Comparison of ENCODE assay signal across 11 mouse cellular contexts in the genomic region with DNA sequence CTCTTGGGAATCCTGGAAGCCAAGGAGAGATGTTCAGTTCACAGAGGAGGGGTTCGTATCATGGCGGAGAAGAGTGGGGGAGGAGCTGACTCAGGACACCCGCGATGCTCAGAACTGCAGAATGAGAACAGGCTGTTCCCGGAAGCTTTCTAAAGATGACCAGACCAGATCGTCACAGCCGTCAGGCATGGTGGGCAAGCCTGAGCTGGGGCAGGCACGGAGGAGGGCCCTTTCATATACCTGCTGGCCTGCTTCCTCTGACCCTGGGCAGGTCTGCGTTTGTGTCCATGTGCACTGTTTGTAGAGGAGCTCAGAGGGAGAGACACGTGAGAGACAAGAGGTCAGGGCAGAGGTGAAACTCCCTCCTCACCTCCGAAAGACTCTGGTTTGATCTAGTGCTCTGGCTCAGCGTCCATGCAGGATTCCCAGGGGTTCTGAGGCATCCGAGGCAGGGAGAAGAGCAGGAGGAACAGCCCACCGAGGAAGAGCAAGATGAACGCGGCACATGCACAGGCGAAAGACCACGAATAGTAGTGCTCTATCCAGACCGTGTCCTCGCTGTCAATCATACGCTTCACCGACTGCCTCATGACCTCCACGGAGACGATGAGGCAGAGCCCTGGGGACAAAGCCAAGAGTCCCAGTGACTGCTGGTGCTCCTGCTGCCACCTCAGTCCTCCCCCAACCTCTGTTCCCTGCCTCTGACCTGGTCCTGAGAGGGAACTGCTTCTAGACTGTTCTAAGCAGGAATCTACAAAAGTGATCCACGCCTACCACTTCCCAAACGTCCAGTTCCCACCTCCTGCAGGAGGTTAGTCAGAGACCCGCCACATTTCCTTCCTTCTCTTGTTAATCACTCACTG. TPM values are rescaled to one million over a fixed set of nuclear protein-coding genes. Genes with fewer than 3 reads are reported as not detected.
A peak's percentile ranks its signal among the peaks of the same experiment; 100 is the strongest.
DNase-seq lines count a peak whose midpoint lies in the region.
"Had no signal": no experiment of that assay in that cellular context is flagged by ENCODE, and none has a peak within 500 bp of the region (broad histone marks: within the 10 kb centered on the region; RNA-seq: fewer than 3 reads in every experiment).

No protein-coding gene starts in this region.

- peak; percentile 26 to 55 for DNase-seq in adrenal gland, adult (ENCODE audit: inconsistent age in 2 of 2, low spot score in 1 of 2)
- no peak for DNase-seq in adrenal gland, adult 18-20 months (ENCODE audit: low spot score in 2 of 2)
- peak; percentile 13 for DNase-seq in left cerebral cortex, postnatal 4 days
- no peak for DNase-seq in left cerebral cortex, adult 11 months (ENCODE audit: low spot score)
- DNase-seq in heart, postnatal 10 days = peak; percentile 12 to 14
- DNase-seq in kidney, postnatal 25 days = peak; percentile 29 to 61
- DNase-seq in ovary, postnatal 10 days (ENCODE audit: low spot score) = no peak
- no peak for DNase-seq in layer of hippocampus, adult 11-12 months (ENCODE audit: low spot score)
- DNase-seq: right cerebral cortex, postnatal 25 days had no signal

- intact Hi-C loops in left cerebral cortex, postnatal 4 days (cut with DNase I) = no loop called here
- intact Hi-C loops in heart, postnatal 10 days (cut with DNase I) = no loop called here

RNA-seq across cellular contexts. Expression of a gene that starts 12.8 kb away (rescaled TPM):
- total RNA-seq in adrenal gland, adult 18-20 months (2021) = under 1 TPM in 1 of 2 experiments, not detected in 1; 0.22 TPM
- 1 to 10 TPM in 1 of 2 experiments, under 1 TPM in 1; 0.82 to 1.5 TPM for total RNA-seq in left cerebral cortex, postnatal 4 days (2021)
- total RNA-seq in heart, postnatal 10 days (2021) = not detected
- total RNA-seq: layer of hippocampus, adult 18-20 months; megakaryocyte progenitor cell, adult 5-6 weeks had no signal

Comparison
In these comparisons a context has a peak if more than half of its experiments do, and no peak if none do; other contexts are left out.
1. DNase-seq: peak in adrenal gland, adult (2 of 2), left cerebral cortex, postnatal 4 days (single experiment), heart, postnatal 10 days (2 of 2) and kidney, postnatal 25 days (2 of 2); none in adrenal gland, adult 18-20 months (0 of 2), left cerebral cortex, adult 11 months (single experiment), ovary, postnatal 10 days (single experiment) and layer of hippocampus, adult 11-12 months (single experiment).